Mouse (Mus musculus) mesoderm, embryonic 11.5 days (tissue): ENCODE data around the gene Olfr1564.
"Not testable (repeated sequence)": the region's sequence is repeated elsewhere in the genome, so short reads cannot be mapped to it uniquely, and the experiment has no call there.

Experiments used
- DNase-seq: peaks from one replicate; pipeline ENCODE4 v3.0.0-alpha.2; 2012; ENCODE audit warnings: low read depth, low spot score

Gene Olfr1564

GRCm38 (mm10) chr17:33221590-33221989 is at the start of gene Olfr1564:
TSS of gene Olfr1564 (minus strand) at chr17:33221690.
- no peak for DNase-seq

- DNase-seq, result no peak
Measured at GRCm38 (mm10) chr17:33268907-33269306, 47.4 kb upstream of the Olfr1564 start.

GRCm38 (mm10) chr17:33264376-33264775 is 42.9 kb upstream of the Olfr1564 start, which contains the start of gene Olfr63:
TSS of gene Olfr63 (plus strand) at chr17:33264676.
- DNase-seq, result no peak

GRCm38 (mm10) chr17:33255319-33255657 is 33.8 kb upstream of the Olfr1564 start:
- DNase-seq, result not testable (repeated sequence)

GRCm38 (mm10) chr17:33254530-33255318 is 33.2 kb upstream of the Olfr1564 start, which contains the start of gene Zfp955a:
TSS of gene Zfp955a (minus strand) at chr17:33255145.
- not testable (repeated sequence) for DNase-seq

GRCm38 (mm10) chr17:33236646-33237045 is 15.2 kb upstream of the Olfr1564 start:
- not testable (repeated sequence) for DNase-seq

GRCm38 (mm10) chr17:33191002-33191401 is 30.5 kb downstream of the Olfr1564 start, which contains the start of gene Olfr239:
TSS of gene Olfr239 (plus strand) at chr17:33191302.
- not testable (repeated sequence) for DNase-seq

GRCm38 (mm10) chr17:33168147-33168546 is 53.3 kb downstream of the Olfr1564 start, which contains the start of gene Olfr55:
TSS of gene Olfr55 (plus strand) at chr17:33168447.
- not testable (repeated sequence) for DNase-seq
